Mouse (Mus musculus) megakaryocyte-erythroid progenitor cell, adult 5-6 weeks (primary cell): ENCODE results near the gene Cdrt4. TPM values are rescaled to one million over a fixed set of nuclear protein-coding genes. Genes with fewer than 3 reads are reported as not detected.

Experiments used
- ATAC-seq: replicated peaks from 2 replicates; pipeline ENCODE4 v1.8.0; 2016; ENCODE audit warnings: mild to moderate bottlenecking, inconsistent platforms; ENCODE audit not compliant: severe bottlenecking, poor library complexity, low FRiP score, low TSS enrichment
- total RNA-seq, 2 experiments: library from RNA; stranded (forward) in 1 of 2; stranded (reverse) in 1 of 2; fragments of 200-1000, 215-1000 nt in 1 of 2; fragments of >200 nt in 1 of 2; fragmentation: Nextera tagmentation in 1 of 2; gene quantifications; 2 replicates each; pipeline ENCODE4 v1.2.3; 2014 to 2017

Gene Cdrt4
- total RNA-seq, 2 experiments from 2014 or later: not detected

GRCm38 (mm10) chr11:62937986-62938385 is 13.0 kb upstream of the Cdrt4 start:
- ATAC-seq: no peak

- ATAC-seq: no peak
Measured at GRCm38 (mm10) chr11:62938921-62939320, 12.1 kb upstream of the Cdrt4 start.

DNA sequence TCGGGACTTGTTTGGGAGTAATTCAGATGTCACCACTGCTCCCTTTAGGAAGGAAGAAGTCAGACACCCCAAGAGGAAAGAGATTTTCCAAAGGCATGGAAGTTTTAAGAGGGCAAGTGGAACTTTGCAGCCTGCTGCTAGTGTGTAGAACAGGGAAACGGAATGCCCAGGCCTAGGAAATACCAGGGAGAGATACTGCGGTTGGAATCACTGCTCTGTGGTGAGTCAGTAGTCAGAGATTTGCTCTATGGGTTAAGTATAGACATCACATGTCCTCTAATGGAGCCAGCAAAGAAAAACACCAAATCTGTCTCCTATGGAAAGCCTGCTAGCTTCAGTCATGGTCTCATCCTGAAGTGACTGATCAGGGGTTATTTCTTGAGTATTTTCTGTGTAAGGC is 10.8 kb upstream of the Cdrt4 start:
- ATAC-seq: no peak

GRCm38 (mm10) chr11:62943538-62943937 is 7.5 kb upstream of the Cdrt4 start:
- ATAC-seq: no peak

GRCm38 (mm10) chr11:62945514-62945913 is 5.5 kb upstream of the Cdrt4 start:
- ATAC-seq: no peak

DNA sequence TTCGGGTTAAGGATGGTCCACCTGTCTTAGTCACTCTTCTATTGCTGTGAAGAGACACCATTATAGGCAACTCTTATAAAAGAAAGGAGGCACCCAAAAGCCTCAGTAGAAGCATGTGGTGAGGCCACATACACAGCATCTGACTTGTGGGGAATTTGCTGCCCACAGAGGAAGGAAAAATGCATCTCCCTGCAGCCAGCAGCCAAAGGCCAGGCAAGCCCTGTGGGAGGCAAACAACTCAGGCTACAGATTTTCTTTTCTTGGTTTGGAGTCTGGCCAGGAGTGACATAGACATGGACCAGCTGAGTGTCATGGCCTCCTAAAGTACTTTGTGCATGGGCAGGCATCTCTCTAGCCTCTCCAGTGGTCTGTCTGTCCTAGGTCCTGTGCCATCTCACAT is 1.4 kb upstream of the Cdrt4 start:
- no peak for ATAC-seq

GRCm38 (mm10) chr11:62954766-62955165 is 3.8 kb downstream of the Cdrt4 start:
- no peak for ATAC-seq

DNA sequence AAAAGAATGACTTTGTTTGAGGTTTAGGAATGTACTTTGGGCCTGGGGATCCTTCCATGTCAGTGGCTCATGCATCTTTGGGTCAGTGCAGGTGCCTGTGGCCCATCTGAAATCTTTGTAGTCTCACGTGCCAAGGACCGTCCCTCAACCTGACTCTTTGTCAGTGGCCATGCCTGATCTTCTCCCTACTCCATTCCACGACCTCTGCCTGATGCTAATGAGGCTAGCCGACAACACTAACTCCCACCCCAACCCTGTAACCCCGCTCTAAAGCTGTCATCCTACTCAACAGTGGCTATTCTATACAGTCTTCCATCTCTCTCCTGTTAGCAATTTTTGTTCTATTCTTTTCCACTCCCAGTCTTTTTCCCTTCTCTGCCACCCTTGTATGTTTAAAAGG is 4.2 kb downstream of the Cdrt4 start:
- no peak for ATAC-seq

DNA sequence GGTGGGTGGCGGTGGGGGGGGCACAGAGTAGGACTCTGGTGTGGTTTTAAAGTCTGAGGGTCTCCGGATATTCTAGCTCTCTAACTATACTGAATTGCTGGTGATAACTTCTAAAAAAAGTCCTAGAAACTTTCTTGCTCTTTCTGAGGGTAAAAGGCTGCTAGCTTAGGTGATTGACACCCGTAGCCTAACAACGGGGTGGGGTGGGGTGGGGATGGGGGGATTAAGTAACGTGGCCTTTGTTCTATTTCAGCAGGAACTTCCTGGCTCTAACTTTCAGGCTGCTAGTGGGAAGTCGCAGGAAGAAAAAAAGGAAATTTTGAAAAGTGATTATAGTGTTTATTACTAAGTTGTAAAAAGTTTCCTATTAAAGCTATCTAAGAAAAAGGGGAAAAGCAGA is 4.8 kb downstream of the Cdrt4 start:
- ATAC-seq: no peak

DNA sequence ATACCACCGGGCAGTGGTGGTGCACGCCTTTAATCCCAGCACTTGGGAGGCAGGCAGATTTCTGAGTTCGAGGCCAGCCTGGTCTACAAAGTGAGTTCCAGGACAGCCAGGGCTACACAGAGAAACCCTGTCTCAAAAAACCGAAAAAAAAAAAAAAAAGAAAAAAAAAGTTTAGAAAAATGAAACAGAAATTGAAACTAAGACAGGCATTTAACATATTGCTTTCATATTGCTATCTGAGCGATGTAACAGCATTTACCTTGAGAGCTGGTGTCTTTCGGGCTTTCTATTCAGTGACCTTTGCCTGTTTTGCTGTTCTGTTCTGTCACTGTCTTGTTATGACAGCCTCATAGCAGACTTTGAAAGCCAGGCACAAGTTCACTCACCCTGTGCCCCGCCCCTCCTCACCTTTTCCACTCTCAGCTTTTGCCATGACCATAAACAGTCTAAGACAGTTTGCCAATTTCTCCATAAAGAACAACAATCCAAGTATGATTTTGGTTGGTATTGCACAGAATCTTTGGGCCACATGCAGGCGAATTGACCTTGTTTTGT is 6.7 kb downstream of the Cdrt4 start:
- no peak for ATAC-seq

DNA sequence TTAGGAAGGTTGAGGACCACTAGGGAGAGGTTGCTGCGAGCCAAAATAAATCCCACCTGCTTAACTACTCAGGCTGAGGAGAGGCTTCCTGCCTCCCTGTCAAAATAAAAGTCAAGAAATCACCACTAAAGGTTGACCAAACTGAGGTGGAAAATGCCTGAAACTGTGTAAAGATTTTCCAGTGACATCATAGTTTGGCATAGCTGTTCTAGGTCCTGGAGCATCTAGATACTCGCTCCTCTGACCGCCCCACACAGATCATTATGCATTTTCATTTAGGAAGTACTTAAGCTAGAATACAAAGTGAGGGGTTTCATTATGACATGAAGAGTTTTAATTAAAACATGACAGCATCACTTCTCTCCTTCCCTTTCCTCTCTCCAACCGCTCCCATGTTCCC is 12.3 kb downstream of the Cdrt4 start:
- no peak for ATAC-seq

GRCm38 (mm10) chr11:62966424-62966764 is 15.4 kb downstream of the Cdrt4 start:
- ATAC-seq: no peak

DNA sequence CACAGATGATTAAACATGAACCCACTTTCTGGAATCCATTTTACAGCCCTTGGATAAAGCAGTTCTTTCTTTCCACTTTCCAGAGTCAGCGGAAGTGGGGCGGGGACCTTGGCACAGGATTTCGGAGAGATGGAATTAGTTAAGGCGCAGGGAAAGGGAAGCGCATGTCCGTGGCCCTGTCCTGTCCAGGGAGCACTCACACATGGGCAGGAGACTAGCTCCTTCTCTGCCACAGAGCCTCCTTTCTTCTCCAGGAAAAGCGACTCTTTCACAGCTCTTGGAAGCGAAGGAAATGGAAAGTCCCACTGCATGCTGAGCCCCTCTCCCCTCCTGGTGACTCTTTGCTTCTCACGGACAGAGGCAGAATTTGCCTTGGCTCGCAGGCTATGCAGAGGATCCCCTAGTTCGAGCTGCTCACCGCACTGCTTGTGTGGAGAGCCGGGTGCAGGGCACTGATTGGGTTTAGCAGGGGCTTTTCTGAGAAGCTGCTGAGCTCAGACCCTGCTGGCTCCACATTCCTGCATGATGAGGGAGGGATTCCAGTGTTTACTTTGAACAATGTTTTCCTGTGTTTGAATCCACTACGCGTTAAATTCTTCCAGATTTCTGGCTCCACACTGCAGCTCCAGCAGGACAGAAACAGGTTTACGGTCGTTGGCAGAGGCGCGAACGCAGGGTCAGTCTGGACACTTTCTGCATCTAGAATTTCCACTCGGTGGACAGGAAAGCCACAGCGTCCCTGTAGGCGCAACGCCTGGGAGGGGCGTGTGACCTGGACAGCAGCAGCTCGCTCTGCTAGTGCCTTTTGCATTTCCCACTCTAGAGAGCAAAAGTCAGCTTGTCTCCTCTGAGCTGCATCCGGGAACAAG is 16.0 kb downstream of the Cdrt4 start:
- no peak for ATAC-seq

GRCm38 (mm10) chr11:62977176-62977575 is 26.2 kb downstream of the Cdrt4 start:
- no peak for ATAC-seq

- ATAC-seq: no peak
Measured at GRCm38 (mm10) chr11:62978886-62979285, 27.9 kb downstream of the Cdrt4 start.

DNA sequence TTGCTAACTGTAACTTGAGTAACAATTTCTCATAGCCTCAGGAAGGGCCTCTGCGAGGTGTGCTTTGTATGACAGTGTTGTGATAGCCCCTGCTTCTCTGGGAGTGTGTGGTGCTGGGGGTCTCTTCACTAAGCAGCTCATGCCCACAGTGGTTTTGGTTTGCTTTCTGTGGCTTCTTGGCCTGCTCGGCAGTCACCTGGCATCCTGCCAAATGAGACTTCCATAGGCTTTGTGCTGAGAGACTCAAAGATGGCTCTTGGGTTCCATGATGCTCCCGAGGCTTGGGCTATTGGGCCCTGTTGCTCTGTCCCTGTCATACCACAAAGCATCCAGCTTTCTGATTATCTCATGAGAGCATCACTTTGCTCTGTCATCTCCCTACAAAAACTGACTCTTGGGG is 30.7 kb downstream of the Cdrt4 start:
- no peak for ATAC-seq

DNA sequence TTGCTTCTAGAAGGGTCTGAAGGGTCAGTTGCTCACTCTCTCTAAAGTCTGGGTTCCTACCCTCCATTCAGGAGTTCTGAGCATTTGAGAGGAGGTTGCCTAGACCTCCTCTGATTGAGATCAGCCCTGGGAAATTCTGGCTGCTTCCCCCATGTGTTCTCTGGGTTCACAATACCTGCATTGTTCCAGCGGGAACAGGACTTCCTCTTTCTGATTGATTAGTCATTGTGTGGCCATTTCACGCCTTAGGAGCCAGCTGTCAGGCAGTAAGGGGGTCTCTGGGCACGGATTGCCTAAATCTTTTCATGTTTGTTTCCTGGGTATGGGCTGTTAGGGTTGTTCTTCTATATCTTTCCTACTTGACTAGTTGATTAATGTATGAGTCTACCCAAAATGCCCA is 32.8 kb downstream of the Cdrt4 start:
- no peak for ATAC-seq

- no peak for ATAC-seq
Measured at GRCm38 (mm10) chr11:62984365-62984764, 33.4 kb downstream of the Cdrt4 start.

DNA sequence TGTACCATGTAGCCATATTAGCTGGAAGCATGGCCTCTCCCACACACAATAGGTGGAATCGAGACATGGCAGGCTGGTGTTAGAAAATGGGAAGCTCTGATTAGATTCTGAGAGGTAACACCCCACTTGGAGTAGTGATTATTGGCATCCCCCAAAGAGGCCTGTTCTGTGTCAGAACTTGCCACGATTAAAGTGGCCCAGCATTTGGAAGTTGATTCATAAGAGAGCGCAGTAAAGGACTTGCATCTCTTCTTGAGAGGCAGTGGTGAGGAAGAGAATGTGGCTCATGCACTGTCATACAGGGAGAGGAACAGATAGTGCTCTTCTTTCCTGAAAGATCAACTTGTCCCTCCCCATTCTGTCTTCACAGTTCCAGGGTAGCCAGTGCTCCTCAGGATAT is 34.1 kb downstream of the Cdrt4 start:
- ATAC-seq: no peak

DNA sequence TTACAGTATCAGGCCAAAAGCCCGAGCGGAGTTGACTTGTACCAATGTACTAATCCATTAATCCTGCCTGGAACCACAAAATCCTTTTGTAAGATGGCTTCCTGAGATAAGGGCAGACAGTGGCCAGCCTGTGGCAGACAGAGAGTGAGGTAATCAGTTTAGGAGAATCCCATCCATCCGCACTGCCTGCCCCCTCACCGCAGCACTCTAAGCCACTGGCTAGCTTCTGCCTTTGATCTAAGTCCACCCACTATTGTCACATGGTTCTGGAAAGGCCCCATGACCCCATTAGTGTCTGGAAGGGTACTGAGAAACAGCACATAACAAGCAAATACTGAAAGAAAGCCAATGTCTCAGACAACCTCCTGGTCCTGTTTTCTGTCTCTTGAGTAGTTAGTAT is 35.6 kb downstream of the Cdrt4 start:
- ATAC-seq: no peak

GRCm38 (mm10) chr11:62990150-62990685 is 39.2 kb downstream of the Cdrt4 start:
- no peak for ATAC-seq
